Mouse (Mus musculus): ENCODE data around the gene Rwdd3. TPM values are rescaled to one million over a fixed set of nuclear protein-coding genes. Genes with fewer than 3 reads are reported as not detected.
A peak's percentile ranks its signal among the peaks of the same experiment; 100 is the strongest.

Rwdd3 gene
- total and polyA plus RNA-seq, 3 experiments, result 0.96 to 2.2 (median 2.1) TPM

GRCm38 (mm10) chr3:121169092-121169942 lies 2.2 kb downstream of the Rwdd3 start:
- intact Hi-C loops (cut with DNase I), result no loop called here
- H3K79me2 ChIP-seq (replicated peaks; ENCODE audit: control insufficient read depth, insufficient read depth, low read length), result no peaks in the 10 kb centered on the region
- no peaks in the 10 kb centered on the region for H3K4me1 ChIP-seq (ENCODE audit: control insufficient read depth, insufficient read depth, low read length)
- H3K9ac ChIP-seq (ENCODE audit: low read depth, low read length), result no peak overlapping the region
- no peak overlapping the region for H3K4me3 ChIP-seq
- H3K27ac ChIP-seq, result no peak overlapping the region
- H3K36me3 ChIP-seq (ENCODE audit: control insufficient read depth, insufficient read depth, low read length), result no peaks in the 10 kb centered on the region
- H3K27me3 ChIP-seq (ENCODE audit: control insufficient read depth, insufficient read depth, low read length), result no peaks in the 10 kb centered on the region
- no peak for DNase-seq
- 79% methylated on average over 15 of the region's 15 CpGs for WGBS
- no peak for TF ChIP-seq POLR2A (IDR thresholded peaks at IDR 0.05; ENCODE audit: insufficient read depth, low read depth, low read length)
- TF ChIP-seq EP300 (IDR thresholded peaks at IDR 0.05; ENCODE audit: insufficient read depth, low read depth, low read length), result no peak
- TF ChIP-seq CTCF (IDR thresholded peaks at IDR 0.05), result no peak

DNA sequence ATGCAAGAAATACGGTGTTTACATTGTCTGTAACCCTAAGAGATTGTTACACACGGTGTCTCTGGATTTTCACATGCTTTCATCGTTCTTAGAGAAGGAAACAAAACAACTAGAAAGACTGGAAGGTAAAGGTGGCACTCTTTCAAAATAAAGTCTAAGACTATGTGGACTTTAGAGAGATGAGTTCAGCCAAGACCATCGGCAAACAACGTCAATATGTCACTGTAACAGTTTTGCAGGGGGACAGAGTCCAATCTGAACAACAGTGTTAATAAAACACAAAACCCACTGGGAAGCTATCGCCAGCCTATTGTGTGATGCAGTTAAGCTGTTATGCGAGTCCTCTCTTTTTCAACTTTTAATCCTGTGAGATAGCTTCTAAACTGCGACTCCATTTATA lies 2.9 kb downstream of the Rwdd3 start:
- TF ChIP-seq EP300 (IDR thresholded peaks at IDR 0.05; ENCODE audit: insufficient read depth, low read depth, low read length), result no peak
- no peak for TF ChIP-seq CTCF (IDR thresholded peaks at IDR 0.05)
- no peak for TF ChIP-seq POLR2A (IDR thresholded peaks at IDR 0.05; ENCODE audit: insufficient read depth, low read depth, low read length)
- 88% methylated on average over 8 of the region's 8 CpGs for WGBS
- intact Hi-C loops (cut with DNase I), result no loop called here

GRCm38 (mm10) chr3:121163271-121163819 lies 8.2 kb downstream of the Rwdd3 start:
- intact Hi-C loops (cut with DNase I), result no loop called here

More for the DNA sequence above, 2.9 kb downstream of the Rwdd3 start:
- Histone ChIP-seq H3K27me3 (ENCODE audit: control insufficient read depth, insufficient read depth, low read length) (no peaks in the 10 kb centered on the region), H3K4me3 (no peak overlapping the region), H3K36me3 (ENCODE audit: control insufficient read depth, insufficient read depth, low read length) (no peaks in the 10 kb centered on the region), H3K9ac (ENCODE audit: low read depth, low read length) (no peak overlapping the region), H3K4me1 (ENCODE audit: control insufficient read depth, insufficient read depth, low read length) (no peaks in the 10 kb centered on the region), H3K79me2 (replicated peaks; ENCODE audit: control insufficient read depth, insufficient read depth, low read length) (no peaks in the 10 kb centered on the region), H3K27ac (no peak overlapping the region)
- no peak for DNase-seq

DNA sequence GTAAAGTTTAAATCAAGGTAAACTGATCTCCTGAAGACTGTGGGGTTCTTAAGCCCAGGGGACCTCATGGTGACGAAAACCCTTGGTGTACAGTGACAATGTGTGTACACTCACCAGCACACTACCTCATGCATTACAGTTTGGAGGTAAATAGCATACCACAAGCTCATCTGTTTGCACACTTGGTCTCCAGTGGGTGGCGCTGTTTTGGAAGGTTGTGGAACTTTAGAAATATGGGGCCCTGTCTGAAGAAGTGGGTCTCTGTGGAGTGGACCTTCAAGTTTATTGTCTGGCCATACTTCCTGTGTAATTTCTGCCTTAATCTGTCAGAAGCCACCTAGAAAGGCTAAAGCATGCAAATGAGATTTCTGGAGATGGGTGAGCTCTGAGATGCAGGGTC lies 9.8 kb downstream of the Rwdd3 start:
- intact Hi-C loops (cut with DNase I), result no loop called here
- H3K79me2 ChIP-seq (replicated peaks; ENCODE audit: control insufficient read depth, insufficient read depth, low read length), result no peaks in the 10 kb centered on the region
- peaks cover 1% of the 10 kb centered on the region; the same call in 1 of the 2 replicates for H3K4me1 ChIP-seq (ENCODE audit: control insufficient read depth, insufficient read depth, low read length)
- no peaks in the 10 kb centered on the region for H3K27me3 ChIP-seq (ENCODE audit: control insufficient read depth, insufficient read depth, low read length)
- TF ChIP-seq EP300 (IDR thresholded peaks at IDR 0.05; ENCODE audit: insufficient read depth, low read depth, low read length) (no peak), CTCF (IDR thresholded peaks at IDR 0.05) (peak; percentile 30), POLR2A (IDR thresholded peaks at IDR 0.05; ENCODE audit: insufficient read depth, low read depth, low read length) (no peak)
- no peak for DNase-seq
- no peaks in the 10 kb centered on the region for H3K36me3 ChIP-seq (ENCODE audit: control insufficient read depth, insufficient read depth, low read length)
- no peak overlapping the region for H3K4me3 ChIP-seq
- no peak overlapping the region for H3K9ac ChIP-seq (ENCODE audit: low read depth, low read length)
- H3K27ac ChIP-seq, result no peak overlapping the region
- WGBS, result 40% methylated on average over 2 of the region's 2 CpGs

More at GRCm38 (mm10) chr3:121163271-121163819, 8.2 kb downstream of the Rwdd3 start:
- peaks cover 1% of the 10 kb centered on the region; the same call in 1 of the 2 replicates for H3K4me1 ChIP-seq (ENCODE audit: control insufficient read depth, insufficient read depth, low read length)
- no peak overlapping the region for H3K27ac ChIP-seq
- no peaks in the 10 kb centered on the region for H3K27me3 ChIP-seq (ENCODE audit: control insufficient read depth, insufficient read depth, low read length)
- TF ChIP-seq CTCF (IDR thresholded peaks at IDR 0.05), result peak; percentile 82
- 0 out of 2 replicates have a peak, but pooled peaks have one; percentile 18 for TF ChIP-seq EP300 (IDR thresholded peaks at IDR 0.05; ENCODE audit: insufficient read depth, low read depth, low read length)
- TF ChIP-seq POLR2A (IDR thresholded peaks at IDR 0.05; ENCODE audit: insufficient read depth, low read depth, low read length), result no peak
- H3K79me2 ChIP-seq (replicated peaks; ENCODE audit: control insufficient read depth, insufficient read depth, low read length), result no peaks in the 10 kb centered on the region
- DNase-seq, result peak; percentile 28 to 66
- no peaks in the 10 kb centered on the region for H3K36me3 ChIP-seq (ENCODE audit: control insufficient read depth, insufficient read depth, low read length)
- H3K4me3 ChIP-seq, result no peak overlapping the region
- WGBS, result 48% methylated on average over 7 of the region's 7 CpGs
- no peak overlapping the region for H3K9ac ChIP-seq (ENCODE audit: low read depth, low read length)

- H3K27me3 ChIP-seq (ENCODE audit: control insufficient read depth, insufficient read depth, low read length), result no peaks in the 10 kb centered on the region
- no peak overlapping the region for H3K9ac ChIP-seq (ENCODE audit: low read depth, low read length)
- H3K79me2 ChIP-seq (replicated peaks; ENCODE audit: control insufficient read depth, insufficient read depth, low read length), result no peaks in the 10 kb centered on the region
- no peak overlapping the region for H3K4me3 ChIP-seq
- DNase-seq, result no peak
- no peak overlapping the region for H3K27ac ChIP-seq
- H3K4me1 ChIP-seq (ENCODE audit: control insufficient read depth, insufficient read depth, low read length), result peaks cover 1% of the 10 kb centered on the region; the same call in 1 of the 2 replicates
- no peaks in the 10 kb centered on the region for H3K36me3 ChIP-seq (ENCODE audit: control insufficient read depth, insufficient read depth, low read length)
- intact Hi-C loops (cut with DNase I), result no loop called here
- TF ChIP-seq EP300 (IDR thresholded peaks at IDR 0.05; ENCODE audit: insufficient read depth, low read depth, low read length) (no peak), POLR2A (IDR thresholded peaks at IDR 0.05; ENCODE audit: insufficient read depth, low read depth, low read length) (no peak), CTCF (IDR thresholded peaks at IDR 0.05) (no peak)
- WGBS, result 40% methylated on average over 4 of the region's 4 CpGs
Measured at GRCm38 (mm10) chr3:121160424-121160823, 11.1 kb downstream of the Rwdd3 start.

DNA sequence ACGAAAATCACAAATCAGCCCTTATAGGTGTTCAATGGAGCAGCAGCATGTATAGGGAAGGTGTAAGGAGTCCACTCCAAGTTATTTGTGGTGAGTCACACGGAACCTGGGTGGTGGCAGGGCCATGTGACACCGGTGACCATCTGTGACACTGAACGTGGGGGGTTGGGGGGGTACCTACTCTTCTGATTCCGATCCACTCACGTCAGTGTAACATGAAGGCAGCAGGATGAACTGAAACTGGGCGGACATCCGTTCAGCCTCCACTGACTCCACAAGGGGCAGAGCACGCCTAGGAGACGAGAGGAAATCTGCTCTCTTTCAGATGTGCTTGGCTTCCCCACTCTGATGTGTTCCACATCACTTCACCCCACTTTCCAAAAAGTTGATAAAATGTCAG lies 11.9 kb downstream of the Rwdd3 start:
- no peak overlapping the region for H3K4me3 ChIP-seq
- no peaks in the 10 kb centered on the region for H3K36me3 ChIP-seq (ENCODE audit: control insufficient read depth, insufficient read depth, low read length)
- no peak for DNase-seq
- H3K9ac ChIP-seq (ENCODE audit: low read depth, low read length), result no peak overlapping the region
- H3K27ac ChIP-seq, result no peak overlapping the region
- peaks cover 1% of the 10 kb centered on the region; the same call in 1 of the 2 replicates for H3K4me1 ChIP-seq (ENCODE audit: control insufficient read depth, insufficient read depth, low read length)
- WGBS, result 55% methylated on average over 10 of the region's 10 CpGs
- no peak for TF ChIP-seq CTCF (IDR thresholded peaks at IDR 0.05)
- TF ChIP-seq EP300 (IDR thresholded peaks at IDR 0.05; ENCODE audit: insufficient read depth, low read depth, low read length), result no peak
- TF ChIP-seq POLR2A (IDR thresholded peaks at IDR 0.05; ENCODE audit: insufficient read depth, low read depth, low read length), result no peak
- intact Hi-C loops (cut with DNase I), result no loop called here
- no peaks in the 10 kb centered on the region for H3K27me3 ChIP-seq (ENCODE audit: control insufficient read depth, insufficient read depth, low read length)
- H3K79me2 ChIP-seq (replicated peaks; ENCODE audit: control insufficient read depth, insufficient read depth, low read length), result no peaks in the 10 kb centered on the region
